Mouse (Mus musculus): Measurements from ENCODE around the gene Btbd9.

DNA sequence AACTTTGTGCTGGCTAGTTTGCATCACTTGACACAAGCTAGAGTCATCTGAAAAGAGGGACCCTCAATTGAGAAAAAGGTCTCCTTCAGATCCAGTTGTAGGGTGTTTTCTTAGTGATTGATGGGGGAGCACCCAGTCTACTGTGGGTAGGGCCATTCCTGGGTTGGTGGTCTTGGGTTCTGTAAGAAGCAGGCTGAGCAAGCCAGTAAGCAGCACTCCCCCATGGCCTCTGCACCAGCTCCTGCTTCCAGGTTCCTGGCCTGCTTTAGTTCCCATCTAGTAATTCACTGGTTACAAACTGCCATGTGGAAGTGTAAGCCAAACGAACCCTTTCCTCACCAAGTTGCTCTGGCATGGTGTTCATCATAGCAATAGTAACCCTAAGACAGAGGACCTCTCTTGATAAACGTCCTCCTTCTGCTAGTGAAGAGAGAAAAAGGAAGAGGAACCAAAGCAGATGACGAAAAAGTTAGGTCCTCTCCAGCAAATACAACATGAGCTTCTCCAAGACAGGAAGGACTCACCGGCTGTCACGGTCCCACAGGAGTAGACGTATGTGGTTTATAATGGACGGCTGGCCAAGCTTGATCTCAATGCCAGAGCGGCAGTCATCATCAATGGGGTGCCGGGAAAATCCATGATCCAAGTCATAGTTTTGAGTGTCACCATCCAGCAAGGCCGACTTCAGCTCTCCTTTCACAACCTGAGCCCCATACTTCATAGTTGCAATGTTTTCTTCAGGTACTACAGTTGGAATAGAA is 59.5 kb downstream of the Btbd9 start:
- TF ChIP-seq POLR2A (IDR thresholded peaks at IDR 0.05; ENCODE audit: low read depth, low read length) (no peak), CTCF (IDR thresholded peaks at IDR 0.05; ENCODE audit: borderline replicate concordance, insufficient read depth, low read length) (no peak)
